Mouse (Mus musculus): ENCODE measurements around the gene Rnf114.

Gene Rnf114

DNA sequence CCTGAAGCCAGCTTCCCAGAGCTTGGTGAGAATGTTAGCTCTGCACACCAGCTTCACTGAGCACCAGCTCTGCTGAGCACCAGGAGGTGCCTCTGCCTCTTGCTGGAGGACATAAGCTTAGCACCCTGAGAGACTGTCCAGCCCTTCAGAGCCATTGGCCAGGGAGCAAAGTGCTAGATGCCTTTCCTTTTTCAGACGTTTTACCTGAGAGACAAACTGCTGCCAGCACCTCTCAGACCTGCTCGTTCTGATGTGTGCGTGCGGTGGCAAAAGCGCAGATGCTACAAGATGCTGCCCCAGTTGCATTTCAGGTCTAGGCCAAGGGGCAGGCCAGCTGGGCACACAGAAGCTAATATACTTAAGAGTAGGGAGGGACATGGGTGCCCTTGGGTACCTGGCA, 16.8 kb upstream of the Rnf114 start:
- no peak for DNase-seq (ENCODE audit: low read depth)

GRCm38 (mm10) chr2:167476200-167476688, 16.2 kb upstream of the Rnf114 start:
- no peak for DNase-seq (ENCODE audit: low read depth)

GRCm38 (mm10) chr2:167476762-167477161, 15.7 kb upstream of the Rnf114 start:
- DNase-seq (ENCODE audit: low read depth), result no peak

DNA sequence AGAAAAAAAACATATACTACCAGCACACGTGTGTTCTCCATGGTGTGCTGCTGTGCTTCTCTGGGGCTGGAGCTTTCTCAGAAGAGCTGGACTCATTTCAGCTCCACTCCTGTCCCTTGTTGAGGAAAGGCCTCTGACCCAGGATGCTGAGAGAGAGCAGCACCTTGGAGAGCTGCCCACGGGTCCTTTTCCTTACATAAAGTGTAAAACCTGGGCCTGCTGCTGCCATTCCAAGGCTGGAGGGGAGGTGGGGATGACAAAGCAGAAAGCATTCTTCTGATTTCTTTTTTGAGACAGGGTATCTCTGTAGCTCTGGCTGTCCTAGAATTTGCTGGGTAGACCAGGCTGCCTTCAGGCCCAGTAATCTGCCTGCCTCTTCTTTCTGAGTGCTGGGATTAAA, 14.3 kb upstream of the Rnf114 start:
- no peak for DNase-seq (ENCODE audit: low read depth)

- no peak for DNase-seq (ENCODE audit: low read depth)
Observed at GRCm38 (mm10) chr2:167479501-167479900, 12.9 kb upstream of the Rnf114 start.

- DNase-seq (ENCODE audit: low read depth), result no peak
Observed at GRCm38 (mm10) chr2:167482681-167483080, 9.8 kb upstream of the Rnf114 start.

GRCm38 (mm10) chr2:167483081-167483826, 9.2 kb upstream of the Rnf114 start:
- DNase-seq (ENCODE audit: low read depth), result no peak

GRCm38 (mm10) chr2:167483827-167484410, 8.5 kb upstream of the Rnf114 start:
- no peak for DNase-seq (ENCODE audit: low read depth)

DNA sequence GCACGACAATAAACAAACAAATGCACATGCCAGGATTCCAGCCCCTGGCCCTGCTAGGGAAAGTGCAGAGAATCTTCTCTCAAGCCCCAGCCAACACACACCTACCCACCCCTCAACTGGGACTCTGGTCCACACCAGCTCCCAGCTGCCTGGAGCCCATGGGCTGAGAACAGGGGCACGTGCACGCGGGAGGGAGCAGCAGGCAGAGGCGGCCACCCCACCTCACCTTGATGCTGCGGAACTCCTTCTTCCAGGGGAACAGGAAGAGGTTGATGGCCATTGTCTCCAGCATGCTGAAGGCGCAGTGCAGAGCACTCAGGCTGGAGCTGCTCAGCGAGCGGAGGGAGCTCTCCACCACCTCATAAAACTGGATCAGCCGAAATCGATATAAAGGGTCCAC, 7.5 kb upstream of the Rnf114 start:
- DNase-seq (ENCODE audit: low read depth), result no peak

DNA sequence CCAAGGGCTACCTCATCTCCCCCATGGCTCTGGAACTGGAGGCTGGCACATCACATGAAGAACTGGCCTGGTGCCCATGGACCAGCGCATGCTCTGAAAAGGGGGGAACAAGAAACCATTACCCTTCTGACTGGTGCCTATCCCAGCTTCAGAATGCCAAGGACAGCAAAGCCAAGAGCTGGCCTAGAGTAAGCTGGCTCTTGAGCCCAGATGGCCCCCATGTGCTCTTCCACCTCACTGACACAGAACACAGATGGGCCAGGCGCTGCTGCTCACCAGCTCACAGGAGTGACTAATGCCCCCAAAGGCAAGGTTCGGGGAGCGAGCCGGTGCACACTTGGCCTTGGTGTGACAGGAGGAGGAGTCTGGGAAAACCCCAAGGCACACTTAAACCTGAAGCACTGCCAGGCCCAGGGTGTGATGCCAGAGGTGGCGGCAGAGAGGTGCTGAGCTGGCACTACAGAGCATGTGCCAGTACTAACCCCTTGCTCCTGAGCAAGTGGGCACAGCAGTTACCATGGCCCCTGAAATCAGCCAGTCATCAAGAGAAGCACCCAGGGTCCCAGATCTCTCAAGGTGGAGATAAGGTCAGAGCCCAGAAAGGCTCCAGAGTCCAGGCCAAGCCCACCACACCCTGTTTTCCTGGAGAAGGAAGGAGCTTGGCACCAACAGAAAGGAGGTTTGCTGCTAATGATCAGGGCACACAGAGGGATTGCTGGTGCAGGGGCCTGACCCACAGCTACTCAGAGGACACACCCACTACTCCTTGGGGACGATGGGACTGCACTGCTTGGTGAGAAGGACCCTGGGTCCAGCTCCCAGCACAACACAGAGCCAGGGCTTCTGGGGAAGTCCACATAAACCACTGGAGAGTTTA, 6.7 kb upstream of the Rnf114 start:
- no peak for DNase-seq (ENCODE audit: low read depth)

DNA sequence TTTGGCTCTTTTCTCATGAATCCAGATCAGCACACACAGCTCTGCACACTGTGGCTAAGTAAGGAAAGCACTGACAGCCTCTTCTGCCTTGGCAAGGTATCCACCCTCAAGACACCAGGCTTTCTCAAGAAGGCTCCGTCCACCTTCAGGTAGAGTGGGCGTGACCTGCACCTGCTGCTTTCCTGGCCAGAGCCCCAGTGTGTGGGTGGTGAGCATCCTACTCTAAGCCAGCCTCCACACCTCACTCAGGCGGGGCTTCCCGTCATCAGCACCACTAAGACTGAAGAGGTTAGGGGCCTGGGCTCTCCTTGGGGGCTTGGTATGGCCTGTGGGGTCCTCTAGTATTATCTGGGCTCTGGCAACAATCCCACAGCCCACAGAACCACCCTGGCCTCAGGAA, 5.9 kb upstream of the Rnf114 start:
- DNase-seq (ENCODE audit: low read depth), result no peak

DNA sequence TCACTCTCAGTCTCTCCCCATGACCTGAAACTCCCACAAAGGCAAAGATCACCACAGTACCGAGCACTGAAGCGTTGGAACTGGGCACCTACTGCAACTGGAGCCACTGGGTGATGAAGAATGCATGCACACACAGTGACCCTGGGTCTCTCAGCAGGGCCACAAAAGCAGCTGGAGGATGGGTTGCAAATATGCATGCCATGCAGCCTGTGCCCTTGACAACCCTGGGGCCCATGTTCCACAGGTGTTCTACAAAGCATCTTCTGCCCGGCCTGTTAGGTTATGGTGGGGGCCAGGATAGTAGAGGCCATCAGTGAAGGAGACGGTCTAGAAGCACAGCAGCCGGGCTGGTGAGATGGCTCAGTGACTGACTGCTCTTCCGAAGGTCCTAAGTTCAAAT, 4.9 kb upstream of the Rnf114 start:
- no peak for DNase-seq (ENCODE audit: low read depth)

DNA sequence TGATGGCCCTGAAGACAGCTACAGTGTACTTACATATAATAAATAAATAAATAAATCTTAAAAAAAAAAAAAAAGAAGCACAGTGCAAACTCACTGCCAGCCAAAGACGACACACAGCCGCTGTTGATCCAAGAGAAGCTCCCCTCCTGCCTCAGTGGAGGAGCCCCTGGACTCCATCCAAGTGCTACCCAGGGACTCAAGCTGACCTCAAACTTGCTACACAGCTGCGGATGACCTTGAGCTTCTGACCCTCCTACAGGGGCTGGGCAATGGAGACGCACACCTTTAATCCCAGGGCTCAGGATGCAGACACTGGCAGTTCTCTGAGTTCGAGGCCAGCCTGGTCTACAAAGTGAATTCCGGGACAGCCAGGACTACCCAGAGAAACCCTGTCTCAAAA, 4.5 kb upstream of the Rnf114 start:
- no peak for DNase-seq (ENCODE audit: low read depth)

GRCm38 (mm10) chr2:167490813-167491525, 1.5 kb upstream of the Rnf114 start:
- no peak for DNase-seq (ENCODE audit: low read depth)

- peak; percentile 97 for DNase-seq (ENCODE audit: low read depth)
Observed at GRCm38 (mm10) chr2:167492713-167493636, 530 bp downstream of the Rnf114 start, which contains the start of gene Spata2. Spata2 (minus strand) TSS chr2:167492887.

DNA sequence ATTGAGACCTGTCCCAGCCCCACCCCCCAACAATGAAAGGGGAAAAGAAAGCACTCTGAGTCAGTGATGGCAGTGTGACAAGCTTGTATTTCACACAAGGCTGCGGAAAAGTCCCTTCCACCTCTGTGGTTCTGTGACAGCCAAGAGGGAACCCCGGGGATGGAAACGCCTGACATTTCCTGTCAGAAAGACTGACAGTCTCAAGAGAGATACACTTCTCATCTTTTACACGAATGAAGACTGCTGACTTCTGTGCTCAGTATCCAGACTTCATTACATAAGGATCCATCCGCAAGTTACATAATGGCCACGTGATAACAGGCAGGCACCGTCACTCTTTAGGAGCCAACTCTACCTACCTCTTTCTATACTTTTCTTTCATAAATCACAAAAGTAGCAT, 4.0 kb downstream of the Rnf114 start:
- peak; percentile 49 for DNase-seq (ENCODE audit: low read depth)

DNA sequence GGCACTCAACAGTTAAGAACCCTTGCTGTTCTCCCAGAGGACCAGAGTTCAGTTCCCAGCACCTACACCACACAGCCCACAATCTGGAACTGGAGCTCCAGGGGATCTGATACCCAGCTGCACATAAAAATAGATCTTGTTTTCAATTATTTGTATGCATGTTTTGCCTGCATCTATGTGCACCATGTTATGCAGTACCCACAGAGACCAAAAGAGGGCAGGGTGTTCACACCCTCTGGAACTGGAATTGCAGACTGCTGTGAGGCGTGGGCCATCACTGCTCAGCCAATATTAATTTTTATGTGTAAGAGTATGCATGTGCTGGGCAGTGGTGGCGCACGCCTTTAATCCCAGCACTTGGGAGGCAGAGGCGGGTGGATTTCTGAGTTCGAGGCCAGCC, 4.8 kb downstream of the Rnf114 start:
- DNase-seq (ENCODE audit: low read depth), result peak; percentile 86

DNA sequence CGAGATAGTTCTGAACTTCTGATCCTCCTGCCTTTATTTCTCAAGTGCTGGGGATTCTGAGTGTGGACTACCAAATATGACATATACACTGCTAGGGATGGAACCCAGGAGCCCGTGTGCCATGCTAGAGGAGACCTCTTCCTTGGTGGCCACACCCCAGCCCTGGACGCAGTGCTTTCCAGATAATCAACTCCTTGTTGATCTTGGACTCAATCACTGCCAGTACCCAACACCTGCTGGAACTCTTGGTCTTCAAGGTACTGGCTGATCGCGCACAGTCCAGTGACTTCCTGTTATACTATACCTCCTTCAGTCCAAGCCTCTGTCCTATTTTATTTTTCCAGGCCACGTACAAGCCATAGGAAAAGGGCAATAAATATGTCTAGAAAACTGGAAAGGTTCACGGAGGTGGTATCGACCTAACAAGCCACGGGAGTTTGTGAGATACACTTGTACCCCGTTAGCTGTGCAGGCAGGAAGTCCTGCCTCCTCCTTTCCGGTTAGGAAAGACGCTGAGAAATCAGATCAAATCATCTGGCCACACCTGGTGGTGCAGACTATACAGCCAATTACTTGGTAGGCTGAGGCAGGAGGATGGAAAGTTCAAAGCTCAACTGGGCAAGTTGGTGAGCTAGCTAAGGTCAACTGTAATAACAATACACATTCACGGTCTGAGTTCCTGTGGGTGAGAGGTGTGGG, 10.3 kb downstream of the Rnf114 start:
- no peak for DNase-seq (ENCODE audit: low read depth)

DNA sequence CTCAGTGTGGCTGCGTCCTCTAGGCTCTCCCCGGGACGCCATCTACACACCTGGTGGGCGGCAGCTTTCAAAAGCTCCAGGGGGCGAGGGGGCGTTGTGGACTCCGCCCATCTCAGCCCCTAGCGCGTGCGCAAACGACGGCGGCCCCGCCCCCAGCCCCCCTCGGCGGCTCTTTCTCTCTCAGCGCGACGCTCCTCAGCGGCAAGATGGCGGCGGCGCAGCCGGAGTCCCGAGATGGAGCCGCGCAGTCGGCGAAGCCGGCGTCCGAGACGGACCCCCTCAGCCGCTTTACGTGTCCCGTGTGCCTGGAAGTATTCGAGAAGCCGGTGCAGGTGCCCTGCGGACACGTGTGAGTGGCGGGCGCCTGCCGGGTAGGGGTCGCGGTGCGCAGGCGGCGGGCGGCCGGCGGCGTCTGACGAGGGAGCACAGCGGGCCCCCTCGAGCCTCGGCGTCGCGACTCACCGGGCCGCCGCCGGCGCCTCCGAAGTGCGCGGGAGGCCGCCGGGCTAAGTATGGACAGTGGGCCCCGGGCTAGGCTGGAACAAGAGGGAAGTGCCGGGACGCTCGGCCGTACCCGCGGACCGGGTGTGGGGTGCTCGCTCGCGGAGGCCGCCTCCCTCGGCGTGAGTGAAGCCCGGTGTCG, 10.9 kb downstream of the Rnf114 start:
- peak; percentile 95 for DNase-seq (ENCODE audit: low read depth)

- peak; percentile 57 for DNase-seq (ENCODE audit: low read depth)
Observed at GRCm38 (mm10) chr2:167503896-167504349, 11.5 kb downstream of the Rnf114 start.

Data from naive thymus-derived CD4-positive, alpha-beta T cell, adult 2 months (primary cell).